Mouse (Mus musculus) mouse trophoblast stem cell (cell line): ENCODE measurements around the gene 4930519P11Rik.

Experiments
- in situ Hi-C, 2 experiments: fragments of 300-500 bp; cut with MseI, MboI; formaldehyde crosslinking; loops; 2 replicates in 1 of 2; 3 replicates in 1 of 2; pipeline ENCODE4 v1.15.1; 2025

The 4930519P11Rik gene

DNA sequence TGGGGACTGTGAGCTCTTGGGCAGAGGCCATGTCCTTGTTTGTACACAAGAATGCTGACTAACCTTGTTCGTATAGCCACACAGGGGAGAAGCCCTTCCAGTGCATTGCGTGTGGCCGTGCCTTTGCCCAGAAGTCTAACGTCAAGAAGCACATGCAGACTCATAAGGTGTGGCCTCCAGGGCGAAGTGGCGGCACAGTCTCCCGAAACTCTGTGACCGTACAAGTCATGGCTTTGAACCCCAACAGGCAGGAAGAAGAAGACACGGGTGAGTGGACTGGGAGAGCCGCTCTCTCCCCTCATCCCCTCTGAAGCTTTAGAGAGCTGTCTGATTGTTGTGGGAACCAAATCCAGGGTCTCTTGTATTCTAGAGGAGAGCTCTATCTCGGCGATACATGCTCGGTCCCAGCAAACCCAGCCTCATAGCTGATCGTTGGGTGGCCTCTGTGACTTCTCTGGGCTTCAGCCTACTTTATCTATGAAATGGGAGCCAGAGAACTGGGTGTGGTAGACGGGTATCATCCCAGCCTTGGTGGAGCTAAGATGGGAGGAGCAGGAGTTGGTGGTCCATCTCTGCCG lies 19.1 kb upstream of the 4930519P11Rik start:
- in situ Hi-C loops, result no loop called here

DNA sequence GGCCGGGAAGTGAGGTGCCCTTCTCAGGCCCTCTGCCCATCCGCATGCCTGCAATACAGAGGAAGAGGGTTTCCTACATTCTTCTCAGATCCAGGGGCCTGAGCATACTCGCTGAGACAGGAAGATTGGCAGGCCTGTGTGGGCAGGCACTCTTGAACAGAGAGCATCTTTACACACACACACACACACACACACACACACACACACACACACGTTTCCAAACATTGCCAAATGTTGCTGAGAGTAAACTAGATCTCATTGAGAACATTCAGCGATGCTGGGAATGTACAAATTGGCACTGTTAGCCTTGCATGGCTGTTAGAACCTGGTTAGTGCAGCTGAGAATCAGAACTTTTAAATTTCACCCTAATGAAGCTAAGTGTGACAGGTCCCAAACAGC lies 17.3 kb upstream of the 4930519P11Rik start:
- in situ Hi-C loops, result no loop called here

DNA sequence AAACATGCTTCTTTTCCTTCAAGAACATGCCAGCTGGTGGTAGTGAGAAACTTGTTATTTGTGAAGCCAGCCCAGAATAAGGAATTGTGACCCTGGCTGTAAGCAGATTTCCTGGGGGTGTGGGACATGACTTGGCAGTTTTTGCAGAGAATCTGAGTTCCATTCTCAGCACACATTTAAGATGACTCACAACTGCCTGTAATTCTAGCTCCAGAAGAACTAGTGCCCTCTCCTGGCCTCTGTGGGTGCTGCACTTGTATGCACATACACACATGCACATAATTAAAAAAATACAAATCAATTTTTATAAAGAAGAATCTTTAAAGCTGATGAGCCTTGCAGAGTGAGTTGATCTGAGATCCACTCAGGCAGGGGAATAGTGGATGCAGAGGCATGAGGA lies 10.9 kb upstream of the 4930519P11Rik start:
- in situ Hi-C loops, result no loop called here

DNA sequence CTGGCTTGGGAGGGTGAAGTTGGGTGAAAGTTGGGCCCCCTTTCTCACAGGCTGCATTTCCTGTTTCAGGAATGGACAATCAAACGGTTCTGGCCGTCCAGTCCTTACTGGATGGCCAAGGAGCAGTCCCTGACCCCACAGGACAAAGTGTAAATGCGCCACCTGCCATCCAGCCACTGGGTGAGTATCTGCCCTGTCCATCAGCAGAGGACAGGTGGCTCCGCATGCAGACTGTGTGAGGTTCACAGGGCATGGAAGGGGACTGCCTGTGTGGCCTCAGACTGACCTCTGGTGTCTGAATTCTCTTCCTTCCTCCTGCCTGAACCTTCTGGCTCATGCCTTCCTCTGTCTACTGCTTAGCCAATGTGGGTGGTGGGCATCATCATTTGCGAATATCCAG lies 8.4 kb upstream of the 4930519P11Rik start:
- in situ Hi-C loops, result no loop called here

DNA sequence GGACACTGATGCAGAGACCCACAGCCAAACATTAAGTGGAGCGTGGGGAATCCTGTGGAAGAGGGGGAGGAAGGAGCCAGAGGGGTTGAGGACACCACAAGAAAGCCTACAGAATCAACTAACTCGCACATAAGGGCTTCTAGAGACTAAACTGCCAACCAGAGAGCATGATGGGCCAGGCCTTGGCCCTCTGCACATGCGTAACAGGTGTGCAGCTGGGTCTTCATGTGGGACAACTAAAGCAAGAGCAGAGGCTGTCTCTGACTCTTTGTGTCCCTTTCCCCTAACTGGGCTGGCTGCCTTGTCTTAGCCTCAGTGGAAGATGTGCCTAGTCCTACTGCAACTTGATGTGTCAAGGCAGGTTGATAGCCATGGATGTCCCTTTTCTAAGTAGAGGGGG lies 3.8 kb upstream of the 4930519P11Rik start:
- in situ Hi-C loops, result no loop called here

DNA sequence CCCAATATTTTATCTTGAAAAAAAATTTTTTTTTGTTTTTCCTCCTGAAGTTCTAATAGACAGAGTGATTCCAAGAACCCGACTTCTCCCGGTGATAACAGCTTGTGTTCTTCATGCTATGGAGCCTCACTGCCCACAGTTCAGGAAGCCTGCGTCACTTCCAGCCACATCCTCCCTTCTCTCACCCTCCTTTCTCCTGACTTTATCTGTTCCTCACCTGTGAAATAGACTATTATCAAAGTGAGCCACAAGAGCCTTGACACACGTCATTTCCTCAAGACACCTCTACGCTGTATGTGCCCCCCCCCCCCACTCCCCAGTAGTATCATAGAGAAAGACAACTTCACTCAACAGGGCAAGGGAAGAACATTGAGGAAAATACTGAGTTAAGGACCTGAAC lies 2.4 kb upstream of the 4930519P11Rik start:
- in situ Hi-C loops, result no loop called here

DNA sequence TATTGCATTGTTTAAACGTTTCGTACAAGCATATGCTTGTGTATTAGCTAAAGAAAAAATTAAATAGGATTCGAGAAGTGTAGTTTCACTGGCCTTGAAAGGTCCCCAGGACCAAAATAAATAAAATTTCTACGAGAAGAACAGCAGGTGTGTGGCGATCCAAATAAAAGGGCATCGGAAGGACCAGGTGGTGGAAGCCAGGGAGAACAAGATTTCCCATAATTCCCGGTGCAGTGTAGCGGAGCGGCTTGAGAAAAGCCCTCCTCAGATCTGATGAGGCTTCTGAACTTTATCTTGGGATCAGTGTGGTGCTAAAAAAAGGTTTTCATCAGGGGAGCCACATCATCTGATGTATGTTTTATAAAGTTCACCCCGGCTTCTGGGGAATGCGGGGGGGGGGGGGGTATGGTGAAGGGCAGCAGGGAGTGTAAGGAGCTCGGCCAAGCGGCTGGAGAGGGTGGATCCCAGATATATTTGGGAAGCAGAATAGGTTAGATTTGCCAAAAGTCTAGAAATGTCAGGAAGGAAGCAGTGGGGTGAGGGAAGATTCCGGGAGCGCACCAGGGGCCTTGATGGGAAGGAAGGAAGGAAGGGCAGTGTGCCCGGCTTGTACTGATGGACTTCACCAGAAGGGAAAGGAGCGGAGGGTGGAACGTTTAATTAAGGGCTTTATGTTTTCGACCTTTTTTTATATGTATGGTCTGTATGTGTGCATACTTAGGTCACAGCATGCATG lies 1.8 kb upstream of the 4930519P11Rik start:
- in situ Hi-C loops, result no loop called here

DNA sequence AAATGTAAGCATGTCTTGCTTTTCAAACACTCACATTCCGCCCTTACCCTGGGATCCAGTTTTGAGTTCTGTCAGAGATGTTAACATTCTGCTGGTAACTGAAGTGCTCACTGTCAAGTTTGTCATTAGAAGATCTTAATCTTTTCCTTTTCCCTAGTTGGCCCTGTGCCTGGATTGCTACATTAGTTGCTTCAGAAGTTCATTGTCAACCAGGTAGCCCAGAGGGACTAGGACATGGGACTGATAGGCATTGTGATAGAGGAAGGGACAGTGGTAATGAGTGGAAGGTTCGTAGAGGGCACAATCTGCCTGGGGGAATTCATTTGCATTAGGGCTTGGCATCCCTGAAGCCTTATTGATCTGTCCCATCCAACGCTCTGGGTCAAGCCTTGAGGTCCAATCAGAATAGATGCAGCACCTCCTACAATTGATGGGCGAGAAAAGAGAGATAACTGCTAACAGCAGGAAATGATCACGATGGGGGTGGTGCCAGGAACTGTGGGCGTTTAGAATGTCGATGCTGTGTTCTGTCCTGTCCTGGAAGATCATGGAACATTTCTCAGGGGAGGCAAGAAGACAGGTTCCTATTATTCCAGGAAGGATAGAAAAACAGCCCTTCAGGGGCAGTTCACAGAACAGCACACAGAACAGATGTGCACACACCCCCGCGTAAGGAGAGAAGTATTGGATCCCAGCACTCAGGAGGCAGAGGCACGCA lies 4.0 kb downstream of the 4930519P11Rik start:
- in situ Hi-C loops, result no loop called here

DNA sequence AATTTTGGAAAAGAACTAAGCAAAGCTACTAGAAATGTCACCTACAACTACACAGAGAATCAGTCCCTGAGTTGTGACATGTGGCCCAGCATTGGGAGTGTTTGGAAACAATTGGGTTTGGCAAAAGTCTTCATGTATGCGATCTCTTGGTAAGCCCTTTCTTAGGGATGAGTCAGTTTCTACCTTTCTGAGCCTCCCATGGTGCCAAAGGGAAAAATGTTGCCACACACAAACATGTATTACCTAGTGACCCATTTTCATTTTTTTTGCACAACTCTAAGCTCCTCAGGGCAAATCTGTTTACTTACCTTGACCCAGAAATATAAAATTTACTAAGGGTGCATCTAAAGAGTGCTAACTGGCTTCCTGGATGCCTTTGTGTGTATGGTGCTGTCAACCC lies 6.3 kb downstream of the 4930519P11Rik start:
- in situ Hi-C loops, result no loop called here

DNA sequence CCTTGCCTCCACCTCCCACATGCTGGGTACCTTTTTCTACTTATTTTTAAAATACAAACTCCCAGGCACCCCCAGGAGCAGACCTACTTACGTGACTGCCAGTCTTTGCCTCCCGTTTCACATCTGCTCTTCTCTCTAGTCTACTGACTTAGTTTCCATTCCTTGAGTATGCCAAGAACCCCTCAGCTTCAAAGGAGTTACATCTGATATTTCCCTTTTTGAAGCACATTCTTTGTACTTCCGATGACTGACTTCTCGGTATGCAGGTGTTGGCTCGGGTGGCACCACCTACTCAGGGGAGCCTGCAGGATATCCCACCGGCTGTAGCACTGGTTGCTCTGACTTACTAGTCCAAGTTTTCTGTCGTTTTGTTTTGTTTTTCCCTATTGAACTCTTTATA lies 9.1 kb downstream of the 4930519P11Rik start:
- in situ Hi-C loops, result no loop called here

DNA sequence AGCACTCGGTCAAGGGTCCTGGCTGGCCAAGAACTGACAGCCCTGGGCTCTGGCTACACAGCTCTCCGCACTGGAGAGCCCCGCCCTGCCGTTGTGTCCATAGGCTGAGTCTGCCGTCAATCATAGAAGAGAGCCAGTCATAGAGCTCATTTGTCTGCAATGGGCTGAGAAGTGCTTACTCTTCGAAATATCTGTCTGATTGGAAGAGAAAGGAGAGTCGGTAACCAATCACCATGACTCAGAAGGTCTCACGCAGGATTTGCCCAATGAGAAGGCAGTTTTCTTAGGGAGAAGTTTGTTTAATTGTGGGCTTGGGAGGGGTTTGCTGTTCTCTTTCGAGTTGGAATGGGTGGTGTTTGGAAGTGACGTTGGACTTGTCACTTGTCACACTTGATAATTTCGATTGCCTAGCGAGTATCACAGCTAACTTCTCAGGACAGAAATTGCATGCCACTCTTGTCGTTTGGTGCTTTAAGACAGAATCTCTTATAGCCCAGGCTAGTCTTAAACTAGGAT lies 9.5 kb downstream of the 4930519P11Rik start, which contains the start of gene Pxmp4:
Gene Pxmp4 (minus strand): TSS at position 71 of the 516 bp plus-strand sequence.
- in situ Hi-C loops, result no loop called here

DNA sequence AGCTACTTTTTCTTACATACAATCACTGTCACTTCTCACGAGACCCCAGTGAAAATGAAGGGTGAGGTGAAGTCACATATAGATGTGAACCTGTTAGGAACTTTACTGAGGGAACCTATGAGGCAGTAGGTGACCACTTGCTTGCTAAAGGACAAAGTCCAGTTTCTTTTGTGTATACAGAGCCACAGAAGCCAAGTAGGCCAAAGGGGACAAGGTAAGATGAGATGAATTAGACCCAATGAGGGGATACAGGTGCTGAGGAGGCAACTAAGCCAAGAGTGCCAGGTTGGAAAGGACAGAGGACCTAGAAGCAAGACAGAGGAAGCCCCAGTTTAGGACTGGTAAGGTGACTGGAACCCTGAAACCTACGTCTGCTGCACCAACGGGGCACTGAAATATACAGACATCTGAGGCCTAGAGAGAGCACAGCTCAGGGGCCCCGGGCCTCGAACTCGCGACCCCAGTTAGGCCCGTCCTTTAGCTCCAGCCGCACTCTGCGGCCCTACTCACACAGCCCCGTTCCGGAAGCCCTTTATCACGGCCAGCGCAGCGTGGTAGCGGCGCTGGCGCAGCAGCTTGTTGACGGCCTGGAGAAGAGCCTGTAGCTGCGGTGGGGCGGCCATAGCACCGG lies 10.1 kb downstream of the 4930519P11Rik start:
- in situ Hi-C loops, result no loop called here

DNA sequence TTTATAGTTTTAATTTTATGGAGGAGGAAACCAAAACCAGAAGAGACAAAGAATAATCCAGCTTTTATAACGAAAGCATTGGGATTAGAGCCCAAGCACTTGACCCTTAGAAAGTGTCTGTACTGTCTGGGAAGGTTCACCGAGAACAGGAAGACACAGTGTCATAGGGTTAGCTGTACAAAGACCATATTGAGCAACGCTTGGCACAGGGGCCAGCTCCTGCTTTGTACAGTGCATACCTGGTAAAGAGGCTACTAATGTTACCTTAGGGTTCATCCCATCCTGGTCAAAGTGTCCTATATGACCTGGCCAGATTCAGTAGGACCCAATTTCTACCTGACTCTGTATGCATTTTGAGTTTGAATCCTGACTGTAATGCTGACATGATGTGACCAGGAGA lies 11.9 kb downstream of the 4930519P11Rik start:
- in situ Hi-C loops, result no loop called here

DNA sequence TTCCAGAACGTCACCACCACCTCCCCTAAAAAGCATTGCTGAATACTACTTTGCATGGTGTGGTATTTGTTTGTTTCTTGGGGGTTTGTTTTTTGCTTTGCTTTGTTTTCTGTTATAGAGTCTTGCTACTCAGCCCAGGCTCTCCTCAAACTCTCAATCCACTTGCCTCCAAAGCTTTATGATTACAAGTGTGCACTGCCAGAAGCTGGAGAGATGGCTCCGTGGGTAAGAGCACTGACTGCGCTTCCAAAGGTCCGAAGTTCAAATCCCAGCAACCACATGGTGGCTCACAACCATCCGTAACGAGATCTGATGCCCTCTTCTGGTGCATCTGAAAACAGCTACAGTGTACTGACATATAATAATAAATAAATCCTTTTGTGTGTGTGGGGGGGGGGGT lies 12.7 kb downstream of the 4930519P11Rik start:
- in situ Hi-C loops, result no loop called here

DNA sequence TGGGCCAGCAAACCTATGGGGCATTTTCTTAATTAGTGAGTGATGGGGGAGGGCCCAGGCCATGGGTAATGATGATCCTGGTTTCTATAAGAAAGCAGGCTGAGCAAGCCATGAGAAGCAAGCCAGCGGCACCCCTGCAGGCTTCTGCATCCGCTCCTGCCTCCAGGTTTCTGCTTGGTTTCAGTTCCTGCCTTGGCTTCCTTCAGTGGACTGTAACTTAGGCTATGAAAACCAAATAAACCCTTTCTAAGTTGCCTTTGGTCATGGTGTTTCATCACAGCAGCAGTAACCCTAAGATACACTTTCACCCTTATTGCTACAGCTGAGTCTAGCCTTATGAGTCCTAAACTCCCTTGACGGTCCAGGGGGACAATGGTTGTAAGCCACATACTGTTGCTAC lies 15.8 kb downstream of the 4930519P11Rik start:
- in situ Hi-C loops, result no loop called here

DNA sequence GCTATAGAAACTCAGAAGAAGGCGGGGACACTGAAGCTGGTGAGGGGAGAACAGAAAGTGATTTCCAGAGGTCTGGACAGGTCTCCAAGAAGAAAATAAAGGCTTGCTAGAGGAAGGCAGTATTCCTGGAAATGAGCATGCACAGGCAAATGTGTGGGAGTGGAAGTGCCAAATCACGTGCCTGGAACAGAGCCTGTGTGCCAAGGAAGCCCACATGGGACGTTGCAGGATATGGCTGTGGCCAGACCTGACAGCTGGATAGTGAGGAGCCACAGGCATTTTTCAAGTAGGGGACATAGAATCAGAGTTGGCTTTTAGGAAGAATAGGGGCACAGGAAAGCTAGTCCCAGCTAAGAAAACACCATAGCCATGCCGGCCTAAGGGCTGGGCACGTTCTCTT lies 17.5 kb downstream of the 4930519P11Rik start:
- in situ Hi-C loops, result no loop called here

DNA sequence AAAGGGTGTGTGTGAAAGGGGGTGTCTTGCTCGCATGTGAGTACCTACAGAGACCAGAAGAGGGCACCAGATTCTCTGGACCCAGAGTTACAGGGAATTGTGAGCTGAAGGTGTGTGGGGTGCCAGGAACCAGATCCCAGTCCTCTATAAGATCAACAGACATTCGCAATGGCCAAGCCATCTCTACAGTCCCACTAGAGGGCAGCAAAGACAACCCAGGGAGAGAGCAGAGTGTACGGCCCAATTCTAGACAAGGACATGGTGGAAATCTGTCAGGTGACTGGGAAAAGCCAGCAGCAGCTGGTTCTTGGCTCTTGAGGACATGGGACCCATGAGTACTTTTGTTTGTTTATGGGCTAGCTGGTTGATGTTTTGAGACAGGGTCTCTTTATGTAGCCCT lies 20.2 kb downstream of the 4930519P11Rik start:
- in situ Hi-C loops, result no loop called here

DNA sequence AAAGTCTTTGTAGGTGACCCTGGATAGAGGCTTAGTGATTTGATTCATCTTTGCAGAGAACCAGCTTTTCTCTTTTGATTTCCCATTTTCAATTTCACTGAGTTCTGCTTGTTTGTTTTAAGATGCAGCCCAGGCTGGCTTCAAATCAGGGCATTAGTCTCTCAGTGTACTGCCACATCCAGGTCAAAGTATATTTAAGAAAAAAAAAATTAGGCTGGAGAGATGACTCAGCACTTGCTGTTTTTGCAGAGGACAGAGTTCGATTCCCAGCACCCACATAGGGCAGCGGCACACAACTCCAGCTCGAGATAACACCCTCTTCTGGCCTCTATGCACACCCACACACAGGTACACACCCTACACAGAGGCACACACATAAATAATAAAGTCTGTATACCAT lies 22.0 kb downstream of the 4930519P11Rik start:
- in situ Hi-C loops, result no loop called here

DNA sequence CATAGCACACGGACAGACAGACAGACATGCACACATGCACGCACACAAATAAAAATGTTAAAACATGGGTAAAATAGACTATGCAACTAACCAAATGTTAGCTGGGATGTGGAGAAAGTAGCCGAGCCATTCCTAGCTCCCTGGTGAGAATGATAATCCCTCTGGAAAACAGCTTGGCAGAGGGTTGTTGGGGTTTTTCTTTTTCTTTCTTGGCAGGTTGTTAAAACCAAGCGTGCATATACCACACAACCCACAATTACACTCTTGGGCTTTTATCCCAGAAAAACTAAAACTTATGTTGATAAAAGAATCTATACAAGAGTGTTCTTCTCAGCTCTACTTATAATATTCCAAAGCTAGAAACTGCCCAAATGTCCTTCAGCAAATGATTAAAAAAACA lies 24.2 kb downstream of the 4930519P11Rik start:
- in situ Hi-C loops, result loop anchor here in 1 of 2 experiments (10.0 kb wide), 1 partner anchor 174 kb away; no protein-coding TSS in a partner anchor

DNA sequence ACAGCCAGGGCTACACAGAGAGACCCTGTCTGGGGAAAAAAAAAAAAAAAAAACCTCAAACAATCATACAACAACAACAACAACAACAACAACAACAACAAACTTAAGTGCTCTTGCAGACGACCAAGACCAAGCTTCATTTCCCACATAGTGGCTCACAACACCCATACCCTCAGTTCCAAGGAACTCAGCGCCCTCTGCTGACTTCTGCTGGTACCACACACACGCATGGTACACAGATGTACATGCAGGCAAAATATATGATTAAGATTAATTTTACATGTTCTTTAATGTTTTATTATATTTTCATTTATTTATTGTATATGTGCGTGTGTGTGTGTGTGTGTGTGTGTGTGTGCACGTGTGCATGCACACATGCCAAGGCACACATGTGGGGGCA lies 26.8 kb downstream of the 4930519P11Rik start:
- in situ Hi-C loops, result loop anchor here in 1 of 2 experiments (10.0 kb wide), 1 partner anchor 172 kb away; no protein-coding TSS in a partner anchor

DNA sequence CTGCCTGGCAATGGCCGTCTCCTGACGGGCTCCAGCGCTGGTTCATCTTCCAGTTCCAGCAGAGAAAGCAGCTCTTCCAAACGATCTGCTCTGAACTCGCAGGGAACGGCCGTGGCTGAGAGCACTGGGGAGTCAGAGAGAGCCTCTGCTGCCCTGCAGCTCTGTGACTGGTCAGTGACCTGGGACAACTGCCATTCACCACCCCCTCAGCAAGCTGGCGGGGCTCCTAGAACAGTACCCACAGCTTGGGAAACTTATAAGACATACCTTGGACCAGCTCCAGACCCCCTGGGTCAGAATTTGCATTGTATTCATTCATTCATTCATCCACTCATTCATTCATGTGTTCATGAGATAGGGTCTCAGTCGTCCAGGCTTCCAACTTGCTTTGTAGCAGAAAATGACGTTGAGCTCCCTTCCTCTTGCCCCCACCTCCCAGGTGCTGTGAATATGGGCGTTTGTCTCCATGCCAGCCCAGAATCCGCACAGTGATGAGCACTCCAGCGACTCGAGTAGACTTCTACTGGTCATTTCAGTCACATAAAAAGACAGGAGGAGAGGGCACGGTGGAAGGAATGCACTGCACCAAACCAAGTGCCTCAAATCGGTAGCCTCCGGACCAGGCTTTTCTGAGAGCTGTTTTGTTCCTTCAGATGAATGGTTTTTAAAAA lies 28.2 kb downstream of the 4930519P11Rik start:
- in situ Hi-C loops, result loop anchor here in 1 of 2 experiments (10.0 kb wide), 1 partner anchor 170 kb away; no protein-coding TSS in a partner anchor
